Mouse (Mus musculus) midbrain, embryonic 15.5 days (tissue): ENCODE data around the gene Ccnj. TPM values are rescaled to one million over a fixed set of nuclear protein-coding genes. Genes with fewer than 3 reads are reported as not detected.

Experiments used
- ATAC-seq: fragments of 200-750 bp; cut with Nextera tagmentation; replicated peaks from 2 replicates; pipeline ENCODE4 v1.8.0; 2017; ENCODE audit warnings: moderate TSS enrichment
- H3K27ac ChIP-seq: fragments of 300-500 bp; sonication (generic); 2 replicates; pipeline ENCODE4 v1.5.1; 2015; ENCODE audit warnings: mild to moderate bottlenecking, inconsistent platforms
- H3K27me3 ChIP-seq: fragments of 300-500 bp; sonication (generic); replicated peaks from 2 replicates; pipeline ENCODE4 v1.6.1; 2015; ENCODE audit warnings: inconsistent platforms
- H3K36me3 ChIP-seq: fragments of 300-500 bp; sonication (generic); replicated peaks from 2 replicates; pipeline ENCODE4 v1.6.1; 2015; ENCODE audit warnings: inconsistent platforms
- H3K4me1 ChIP-seq: fragments of 300-500 bp; sonication (generic); 2 replicates; pipeline ENCODE4 v1.6.1; 2015; ENCODE audit warnings: inconsistent platforms
- H3K4me2 ChIP-seq: fragments of 300-500 bp; sonication (generic); 2 replicates; pipeline ENCODE4 v1.6.1; 2015; ENCODE audit warnings: inconsistent platforms, mild to moderate bottlenecking, moderate library complexity
- H3K4me3 ChIP-seq: fragments of 300-500 bp; sonication (generic); 2 replicates; pipeline ENCODE4 v1.5.1; 2015; ENCODE audit warnings: mild to moderate bottlenecking, inconsistent platforms
- H3K9ac ChIP-seq: fragments of 300-500 bp; sonication (generic); 2 replicates; pipeline ENCODE4 v1.6.1; 2015; ENCODE audit warnings: mild to moderate bottlenecking, inconsistent platforms
- H3K9me3 ChIP-seq: fragments of 300-500 bp; sonication (generic); 2 replicates; pipeline ENCODE4 v1.6.1; 2016; ENCODE audit warnings: inconsistent platforms
- WGBS: fragments of 180-500 bp; shearing (Covaris S2); methylation state at CpG from one replicate; pipeline ENCODE4 v1.1.7; 2015; ENCODE audit warnings: mixed read lengths; 5-methylcytosine and 5-hydroxymethylcytosine counted together
- microRNA-seq: library from miRNA; unstranded; fragments of <30 nt; microRNA quantifications from one replicate; pipeline ENCODE4, GENCODE M21; 2016
- polyA plus RNA-seq: library from polyadenylated mRNA; unstranded; fragments of >200 nt; fragmentation: Nextera tagmentation; extraction: Ambion mirVana; gene quantifications from 2 replicates; pipeline ENCODE4 v1.2.1, GENCODE M21; 2015

Ccnj gene
- polyA plus RNA-seq, 1 experiment from 2014 or later = 21.2 TPM

GRCm38 (mm10) chr19:40868284-40868683 lies 37.2 kb downstream of the Ccnj start:
- no peaks in the 10 kb centered on the region for H3K9me3 ChIP-seq
- H3K27me3 ChIP-seq = peaks cover 28% of the 10 kb centered on the region
- H3K4me3 ChIP-seq = no peak overlapping the region
- no peaks in the 10 kb centered on the region for H3K36me3 ChIP-seq
- H3K4me1 ChIP-seq = no peaks in the 10 kb centered on the region
- ATAC-seq = no peak
- no peak overlapping the region for H3K4me2 ChIP-seq
- no peak overlapping the region for H3K9ac ChIP-seq
- WGBS = 42% methylated on average over 5 of the region's 5 CpGs
- no peak overlapping the region for H3K27ac ChIP-seq

GRCm38 (mm10) chr19:40869425-40870105 lies 38.5 kb downstream of the Ccnj start:
- 94% methylated on average over 3 of the region's 3 CpGs for WGBS
- no peak for ATAC-seq
- no peak overlapping the region for H3K9ac ChIP-seq
- H3K4me2 ChIP-seq = no peak overlapping the region
- peaks cover 27% of the 10 kb centered on the region for H3K27me3 ChIP-seq
- no peaks in the 10 kb centered on the region for H3K4me1 ChIP-seq
- no peaks in the 10 kb centered on the region for H3K36me3 ChIP-seq
- no peak overlapping the region for H3K4me3 ChIP-seq
- H3K9me3 ChIP-seq = no peaks in the 10 kb centered on the region
- H3K27ac ChIP-seq = no peak overlapping the region

- Histone ChIP-seq H3K4me3 (peak overlapping the region; percentile 65), H3K9me3 (no peaks in the 10 kb centered on the region), H3K27me3 (peaks cover 46% of the 10 kb centered on the region)
These were observed 42.0 kb downstream of the Ccnj start for GRCm38 (mm10) chr19:40872955-40873665.

GRCm38 (mm10) chr19:40881700-40882099 lies 50.6 kb downstream of the Ccnj start:
- peaks cover 78% of the 10 kb centered on the region for H3K27me3 ChIP-seq
- H3K36me3 ChIP-seq = no peaks in the 10 kb centered on the region
- H3K4me2 ChIP-seq = no peak overlapping the region
- WGBS = 91% methylated on average over 4 of the region's 4 CpGs
- H3K27ac ChIP-seq = no peak overlapping the region
- no peak for ATAC-seq
- H3K9me3 ChIP-seq = no peaks in the 10 kb centered on the region
- no peak overlapping the region for H3K4me3 ChIP-seq
- no peaks in the 10 kb centered on the region for H3K4me1 ChIP-seq
- H3K9ac ChIP-seq = no peak overlapping the region

More at GRCm38 (mm10) chr19:40872955-40873665, 42.0 kb downstream of the Ccnj start:
- peak overlapping the region; percentile 68 for H3K4me2 ChIP-seq
- no peaks in the 10 kb centered on the region for H3K36me3 ChIP-seq
- H3K27ac ChIP-seq = peak overlapping the region; percentile 94
- peak; percentile 99 for ATAC-seq
- WGBS = 1% methylated on average over 51 of the region's 51 CpGs
- no peaks in the 10 kb centered on the region for H3K4me1 ChIP-seq
- peak overlapping the region; percentile 54 for H3K9ac ChIP-seq

- peaks cover under 1% of the 10 kb centered on the region; the same call in 1 of the 2 replicates for H3K4me1 ChIP-seq
- WGBS = 73% methylated on average over 1 of the region's 1 CpGs
- H3K27me3 ChIP-seq = peaks cover 67% of the 10 kb centered on the region
- no peaks in the 10 kb centered on the region for H3K9me3 ChIP-seq
- H3K36me3 ChIP-seq = no peaks in the 10 kb centered on the region
- no peak overlapping the region for H3K27ac ChIP-seq
- ATAC-seq = no peak
- no peak overlapping the region for H3K9ac ChIP-seq
- no peak overlapping the region for H3K4me3 ChIP-seq
- H3K4me2 ChIP-seq = no peak overlapping the region
These were observed 57.8 kb downstream of the Ccnj start for GRCm38 (mm10) chr19:40888887-40889286.

- no peaks in the 10 kb centered on the region for H3K9me3 ChIP-seq
- 41% methylated on average over 21 of the region's 21 CpGs for WGBS
- peaks cover 7% of the 10 kb centered on the region for H3K4me1 ChIP-seq
- ATAC-seq = peak; percentile 76
- peaks cover 30% of the 10 kb centered on the region for H3K27me3 ChIP-seq
- peak overlapping the region; percentile 96 for H3K27ac ChIP-seq
- no peaks in the 10 kb centered on the region for H3K36me3 ChIP-seq
- peak overlapping the region; percentile 75 for H3K4me3 ChIP-seq
- H3K4me2 ChIP-seq = peak overlapping the region; percentile 71
- H3K9ac ChIP-seq = peak overlapping the region; percentile 78
These were observed 63.0 kb downstream of the Ccnj start for GRCm38 (mm10) chr19:40894071-40894506.

GRCm38 (mm10) chr19:40894519-40895392 lies 63.7 kb downstream of the Ccnj start, which contains the start of gene Zfp518a:
Gene Zfp518a (plus strand): TSS chr19:40894705.
- peak within 1 kb of the TSS; percentile 78 for H3K9ac ChIP-seq
- H3K27me3 ChIP-seq = peaks cover 25% of the 10 kb centered on the region
- H3K4me2 ChIP-seq = peak within 1 kb of the TSS; percentile 71
- no peaks in the 10 kb centered on the region for H3K36me3 ChIP-seq
- ATAC-seq = peak; percentile 96
- under 1% methylated on average over 89 of the region's 89 CpGs for WGBS
- no peaks in the 10 kb centered on the region for H3K9me3 ChIP-seq
- peak within 1 kb of the TSS; percentile 75 for H3K4me3 ChIP-seq
- peak within 1 kb of the TSS; percentile 96 for H3K27ac ChIP-seq
- peaks cover 7% of the 10 kb centered on the region for H3K4me1 ChIP-seq

GRCm38 (mm10) chr19:40895393-40895703 lies 64.3 kb downstream of the Ccnj start:
- Histone ChIP-seq H3K27me3 (peaks cover 22% of the 10 kb centered on the region), H3K27ac (peak overlapping the region; percentile 96), H3K9ac (peak overlapping the region; percentile 78), H3K4me1 (peaks cover 7% of the 10 kb centered on the region), H3K36me3 (no peaks in the 10 kb centered on the region), H3K4me3 (peak overlapping the region; percentile 75), H3K4me2 (peak overlapping the region; percentile 71), H3K9me3 (no peaks in the 10 kb centered on the region)
- ATAC-seq = no peak
- 2% methylated on average over 6 of the region's 6 CpGs for WGBS

Small RNA genes within 50 kb of the gene (microRNA-seq; reads per million reads assigned to microRNA genes)
- 0.92 reads per million for gene Mir8092

Other genes starting within 250 kb of the Ccnj start
- gene Aldh18a1, start 242.8 kb upstream of the Ccnj start, polyA plus RNA-seq = 60.5 and 63.8 TPM in 2 replicates
- gene Tctn3, start 219.0 kb upstream of the Ccnj start, polyA plus RNA-seq = 15.5 and 15.6 TPM in 2 replicates
- 8.8 and 9.5 TPM in 2 replicates for gene Entpd1, start 218.9 kb upstream of the Ccnj start, polyA plus RNA-seq
- gene Cc2d2b, start 82.5 kb upstream of the Ccnj start, polyA plus RNA-seq = 0.14 TPM in 1 of 2 replicates, not detected in the other
- 4.6 and 5.3 TPM in 2 replicates for gene Zfp518a, start 63.4 kb downstream of the Ccnj start, polyA plus RNA-seq
- 0.56 and 0.61 TPM in 2 replicates for gene Blnk, start 163.3 kb downstream of the Ccnj start, polyA plus RNA-seq
- 0.33 and 0.41 TPM in 2 replicates for gene Dntt, start 198.0 kb downstream of the Ccnj start, polyA plus RNA-seq
- gene Opalin, start 245.8 kb downstream of the Ccnj start, polyA plus RNA-seq = not detected in 2 replicates